Mouse (Mus musculus) embryonic facial prominence, embryonic 10.5 days (tissue): Measurements from ENCODE around the gene Hif1an. TPM values are rescaled to one million over a fixed set of nuclear protein-coding genes. Genes with fewer than 3 reads are reported as not detected.

ENCODE experiments used
- DNase-seq: peaks from one replicate; pipeline ENCODE4 v3.0.0-alpha.2; 2017; ENCODE audit warnings: low spot score
- H3K27ac ChIP-seq: fragments of 300-500 bp; sonication (generic); replicated peaks from 2 replicates; pipeline ENCODE4 v1.5.1; 2016; ENCODE audit warnings: mild to moderate bottlenecking
- H3K27me3 ChIP-seq: fragments of 300-500 bp; sonication (generic); replicated peaks from 2 replicates; pipeline ENCODE4 v1.6.1; 2016; ENCODE audit warnings: low read depth, mild to moderate bottlenecking; ENCODE audit not compliant: poor library complexity, severe bottlenecking
- H3K36me3 ChIP-seq: fragments of 300-500 bp; sonication (generic); replicated peaks from 2 replicates; pipeline ENCODE4 v1.6.1; 2016; ENCODE audit warnings: mild to moderate bottlenecking, moderate library complexity
- H3K4me1 ChIP-seq: fragments of 300-500 bp; sonication (generic); 2 replicates; pipeline ENCODE4 v1.6.1; 2016
- H3K4me3 ChIP-seq: fragments of 300-500 bp; sonication (generic); 2 replicates; pipeline ENCODE4 v1.5.1; 2016; ENCODE audit warnings: mild to moderate bottlenecking, moderate library complexity
- H3K9me3 ChIP-seq: fragments of 300-500 bp; sonication (generic); 2 replicates; pipeline ENCODE4 v1.6.1; 2016; ENCODE audit warnings: mild to moderate bottlenecking
- WGBS: fragments of 180-500 bp; shearing (Covaris S2); methylation state at CpG from one replicate; pipeline ENCODE4 v1.1.7; 2016; 5-methylcytosine and 5-hydroxymethylcytosine counted together
- polyA plus RNA-seq: library from polyadenylated mRNA; unstranded; fragments of >200 nt; fragmentation: Nextera tagmentation; extraction: Ambion mirVana; gene quantifications from 2 replicates; pipeline ENCODE4 v1.2.1, GENCODE M21; 2016

Hif1an gene
- polyA plus RNA-seq, 1 experiment from 2014 or later = 48.7 TPM

- WGBS = 86% methylated on average over 10 of the region's 10 CpGs
Measured at GRCm38 (mm10) chr19:44582103-44582502, 19.5 kb downstream of the Hif1an start.

DNA sequence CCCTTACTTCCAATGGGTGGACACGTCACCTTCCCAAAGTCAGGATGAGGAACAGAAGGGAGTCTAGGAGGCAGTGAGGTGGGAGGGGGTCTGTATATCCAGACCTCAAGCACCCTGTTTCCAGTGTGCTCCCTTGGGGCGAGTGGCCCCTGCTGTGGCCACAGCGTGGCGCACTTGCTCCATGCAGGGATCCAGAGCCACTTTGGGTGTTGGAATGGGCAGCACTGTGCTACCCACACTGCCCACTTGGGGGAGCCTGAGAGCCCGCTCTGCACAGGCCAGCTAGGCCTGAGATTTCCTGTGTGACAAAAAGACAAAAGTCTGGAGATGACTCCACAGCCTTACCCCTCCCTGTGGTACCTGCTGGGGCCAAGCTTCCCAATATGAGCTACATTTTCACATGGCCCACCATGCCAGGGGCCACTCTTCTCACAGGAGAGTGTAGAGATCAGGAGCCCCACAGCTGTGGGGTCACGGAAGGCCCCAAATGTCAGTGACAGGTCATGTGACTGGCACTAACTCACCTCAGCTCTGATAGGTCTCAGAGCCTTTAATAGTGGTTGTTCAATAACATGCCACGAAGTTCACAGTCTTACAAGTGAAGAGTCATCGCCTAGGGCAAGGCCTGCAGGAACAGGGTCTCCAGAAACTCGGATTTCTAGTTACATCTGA lies 20.1 kb downstream of the Hif1an start:
- 33% methylated on average over 9 of the region's 9 CpGs for WGBS

More at GRCm38 (mm10) chr19:44582103-44582502, 19.5 kb downstream of the Hif1an start:
- Histone ChIP-seq H3K27me3 (peaks cover 44% of the 10 kb centered on the region), H3K36me3 (0 out of 2 replicates have a peak, but pooled peaks cover 5% of the 10 kb centered on the region), H3K9me3 (no peaks in the 10 kb centered on the region), H3K4me1 (peaks cover 7% of the 10 kb centered on the region; the same call in 1 of the 2 replicates), H3K4me3 (no peak overlapping the region), H3K27ac (no peak overlapping the region)
- no peak for DNase-seq

GRCm38 (mm10) chr19:44588036-44588435 lies 25.4 kb downstream of the Hif1an start:
- WGBS = 40% methylated on average over 4 of the region's 4 CpGs
- Histone ChIP-seq H3K9me3 (no peaks in the 10 kb centered on the region), H3K27ac (no peak overlapping the region), H3K4me3 (no peak overlapping the region), H3K27me3 (peaks cover 74% of the 10 kb centered on the region), H3K4me1 (peaks cover 12% of the 10 kb centered on the region), H3K36me3 (no peaks in the 10 kb centered on the region)
- DNase-seq = no peak

More for the DNA sequence above, 20.1 kb downstream of the Hif1an start:
- peaks cover 11% of the 10 kb centered on the region; the same call in 1 of the 2 replicates for H3K4me1 ChIP-seq
- no peak overlapping the region for H3K4me3 ChIP-seq
- H3K27me3 ChIP-seq = peaks cover 51% of the 10 kb centered on the region
- DNase-seq = peak; percentile 92
- H3K36me3 ChIP-seq = no peaks in the 10 kb centered on the region
- H3K27ac ChIP-seq = no peak overlapping the region; the same call in 1 of the 2 replicates
- no peaks in the 10 kb centered on the region for H3K9me3 ChIP-seq

DNA sequence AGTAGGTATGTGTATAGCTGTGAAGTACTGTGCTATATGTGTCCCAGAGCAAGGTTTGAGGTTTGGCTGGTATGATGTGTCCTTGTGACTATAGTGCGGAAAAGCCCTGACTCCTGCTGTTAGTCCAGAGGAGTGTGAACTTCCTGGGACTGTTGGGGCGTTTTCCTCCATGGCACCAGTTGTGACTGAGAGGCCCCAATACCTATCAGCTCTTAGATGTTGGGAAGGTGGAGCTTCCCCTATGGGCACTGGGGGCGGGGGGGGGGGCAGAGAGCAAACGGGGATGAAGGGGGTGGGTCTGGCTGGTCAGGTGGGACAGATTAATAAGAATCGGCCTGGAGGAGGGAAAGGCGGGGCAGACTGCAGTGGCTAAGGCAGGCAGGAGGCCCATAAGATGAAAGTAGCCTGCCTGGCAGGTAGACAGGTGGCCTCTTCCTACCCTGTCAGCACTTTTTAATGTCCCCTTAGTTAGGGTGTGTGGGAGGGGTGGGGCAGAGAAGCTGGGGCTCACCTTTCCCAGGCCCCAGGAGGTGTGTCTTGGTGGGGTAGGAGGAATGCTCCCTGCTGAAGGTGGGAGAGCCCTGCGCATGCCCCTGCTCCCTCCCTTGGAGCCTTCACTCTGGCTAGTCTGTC lies 27.1 kb downstream of the Hif1an start:
- no peaks in the 10 kb centered on the region for H3K36me3 ChIP-seq
- H3K27me3 ChIP-seq = peaks cover 58% of the 10 kb centered on the region
- no peak overlapping the region for H3K27ac ChIP-seq
- 40% methylated on average over 7 of the region's 7 CpGs for WGBS
- no peak overlapping the region for H3K4me3 ChIP-seq
- H3K9me3 ChIP-seq = no peaks in the 10 kb centered on the region
- peaks cover 12% of the 10 kb centered on the region for H3K4me1 ChIP-seq
- DNase-seq = no peak

DNA sequence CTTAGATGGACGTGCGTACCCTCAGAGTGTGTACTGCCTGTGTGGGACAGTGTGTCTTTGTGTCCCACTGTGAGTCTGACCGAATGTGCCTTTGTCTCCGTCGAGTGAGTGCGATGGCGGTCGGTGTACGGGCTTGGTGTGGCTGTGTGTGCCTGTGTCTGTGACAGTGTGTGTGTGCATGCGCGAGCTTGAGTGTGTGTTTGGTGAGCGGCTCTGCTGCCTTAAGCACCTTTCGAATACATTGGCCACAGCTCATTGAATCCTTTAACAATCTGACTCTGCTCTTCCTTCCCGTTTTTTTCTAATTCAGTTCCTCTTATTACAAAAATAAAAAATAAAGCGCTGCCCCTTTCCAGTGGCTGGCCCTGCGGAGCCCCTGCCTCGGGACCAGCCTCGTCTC lies 28.3 kb downstream of the Hif1an start:
- no peak overlapping the region for H3K4me3 ChIP-seq
- WGBS = 84% methylated on average over 18 of the region's 18 CpGs
- peaks cover 12% of the 10 kb centered on the region for H3K4me1 ChIP-seq
- no peaks in the 10 kb centered on the region for H3K9me3 ChIP-seq
- no peak for DNase-seq
- no peaks in the 10 kb centered on the region for H3K36me3 ChIP-seq
- no peak overlapping the region for H3K27ac ChIP-seq
- H3K27me3 ChIP-seq = peaks cover 46% of the 10 kb centered on the region

GRCm38 (mm10) chr19:44591638-44592037 lies 29.0 kb downstream of the Hif1an start:
- no peaks in the 10 kb centered on the region for H3K36me3 ChIP-seq
- no peak overlapping the region for H3K4me3 ChIP-seq
- peaks cover 39% of the 10 kb centered on the region for H3K27me3 ChIP-seq
- no peaks in the 10 kb centered on the region for H3K9me3 ChIP-seq
- WGBS = 76% methylated on average over 6 of the region's 6 CpGs
- no peak for DNase-seq
- peaks cover 12% of the 10 kb centered on the region for H3K4me1 ChIP-seq
- H3K27ac ChIP-seq = no peak overlapping the region

DNA sequence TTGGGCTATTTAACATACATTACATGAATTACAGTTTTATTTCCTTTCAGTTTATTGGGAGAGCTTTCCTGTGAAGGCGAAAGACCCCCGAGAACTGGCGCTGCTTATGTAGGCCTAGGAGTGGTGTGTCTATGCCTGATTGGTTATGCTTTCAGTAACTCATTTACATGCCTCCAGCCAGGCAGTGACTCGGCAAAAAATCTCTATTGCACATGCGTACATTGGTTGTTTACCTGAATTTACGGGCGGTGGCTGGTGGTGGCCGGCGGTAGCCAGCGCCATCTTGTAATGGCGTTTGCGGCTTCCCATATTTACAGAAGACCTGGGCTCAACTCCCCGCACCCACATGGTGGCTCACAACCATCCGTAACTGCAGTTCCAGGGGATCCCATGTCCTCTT lies 31.5 kb downstream of the Hif1an start:
- no peak for DNase-seq
- WGBS = 96% methylated on average over 14 of the region's 14 CpGs

GRCm38 (mm10) chr19:44618166-44618565 lies 55.5 kb downstream of the Hif1an start:
- H3K36me3 ChIP-seq = no peaks in the 10 kb centered on the region
- no peaks in the 10 kb centered on the region for H3K27me3 ChIP-seq
- H3K27ac ChIP-seq = no peak overlapping the region
- H3K4me3 ChIP-seq = no peak overlapping the region
- WGBS = 47% methylated on average over 7 of the region's 7 CpGs
- H3K4me1 ChIP-seq = peaks cover 8% of the 10 kb centered on the region; the same call in 1 of the 2 replicates
- no peaks in the 10 kb centered on the region for H3K9me3 ChIP-seq
- DNase-seq = no peak

More for the DNA sequence above, 31.5 kb downstream of the Hif1an start:
- Histone ChIP-seq H3K4me3 (no peak overlapping the region), H3K9me3 (no peaks in the 10 kb centered on the region), H3K4me1 (peaks cover 13% of the 10 kb centered on the region; the same call in 1 of the 2 replicates), H3K27ac (no peak overlapping the region), H3K27me3 (peaks cover 28% of the 10 kb centered on the region), H3K36me3 (no peaks in the 10 kb centered on the region)

Other genes starting within 250 kb of the Hif1an start
- 0.05 and 0.10 TPM in 2 replicates for gene Scd4, start 229.8 kb upstream of the Hif1an start, polyA plus RNA-seq
- gene Scd1, start 155.0 kb upstream of the Hif1an start, polyA plus RNA-seq = 15.3 and 17.9 TPM in 2 replicates
- gene Wnt8b, start 69.4 kb upstream of the Hif1an start, polyA plus RNA-seq = 0.56 and 2.1 TPM in 2 replicates
- 0.66 and 0.97 TPM in 2 replicates for gene Sec31b, start 17.0 kb upstream of the Hif1an start, polyA plus RNA-seq
- not detected in 2 replicates for gene Gm20538, start 10.0 kb upstream of the Hif1an start, polyA plus RNA-seq
- gene Ndufb8, start 7.4 kb upstream of the Hif1an start, polyA plus RNA-seq = 645 and 648 TPM in 2 replicates
- gene Pax2, start 193.2 kb downstream of the Hif1an start, polyA plus RNA-seq = 1.00 and 1.8 TPM in 2 replicates